Mouse (Mus musculus) liver, embryonic 14.5 days (tissue): ENCODE data around the gene Tstd2.

Experiments
- CTCF ChIP-seq: IDR thresholded peaks from 2 replicates; pipeline ENCODE4 v1.5.1; 2016; ENCODE audit warnings: antibody characterized with exemption, low read depth, control low read depth
- EP300 ChIP-seq: IDR thresholded peaks from 2 replicates; pipeline ENCODE4 v1.6.1; 2016; ENCODE audit warnings: antibody characterized with exemption, low read depth

DNA sequence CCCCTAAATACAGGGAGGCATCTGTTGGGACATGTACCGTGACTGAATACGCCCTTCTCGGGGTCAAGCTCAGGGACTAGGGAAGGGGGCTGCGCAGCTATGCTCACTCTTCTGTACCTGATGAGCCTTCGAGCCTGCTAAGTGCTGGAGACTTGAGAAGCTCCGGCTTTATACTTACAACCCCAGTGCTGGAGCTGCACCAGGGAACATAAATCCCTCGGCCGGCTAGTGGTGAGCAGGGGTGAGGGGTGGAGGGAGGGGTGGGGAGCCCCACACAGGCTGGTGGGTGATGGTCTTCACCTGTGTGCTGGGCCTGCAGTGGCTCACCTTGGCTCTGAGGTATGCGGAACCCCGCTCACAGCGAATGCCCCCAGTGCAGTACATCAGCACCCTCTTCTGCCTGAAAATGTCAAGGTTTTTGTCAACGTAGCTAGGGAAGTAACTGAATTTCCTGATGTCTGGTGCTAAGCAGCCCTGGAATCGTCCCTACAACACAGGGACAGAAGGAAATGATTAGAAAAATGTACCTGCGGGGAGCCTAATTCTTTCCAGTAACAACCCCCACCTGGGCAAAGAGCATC, 18.9 kb downstream of the Tstd2 start:
- TF ChIP-seq CTCF (no peak), EP300 (no peak)
